Mouse (Mus musculus) lung, postnatal 0 days (tissue): Measurements from ENCODE around the gene Zfp768. TPM values are rescaled to one million over a fixed set of nuclear protein-coding genes. Genes with fewer than 3 reads are reported as not detected.
"Not testable (repeated sequence)": the region's sequence is repeated elsewhere in the genome, so short reads cannot be mapped to it uniquely, and the experiment has no call there.

Experiments used
- ATAC-seq: fragments of 200-750 bp; cut with Nextera tagmentation; 2 replicates; pipeline ENCODE4 v1.8.0; 2017; ENCODE audit warnings: moderate library complexity
- DNase-seq: peaks from one replicate; pipeline ENCODE4 v3.0.0-alpha.2; 2016; ENCODE audit warnings: low spot score
- H3K27ac ChIP-seq: fragments of 300-500 bp; sonication (generic); 2 replicates; pipeline ENCODE4 v1.5.1; 2014; ENCODE audit warnings: antibody characterized with exemption, mild to moderate bottlenecking, low read length, mixed read lengths
- H3K27me3 ChIP-seq: fragments of 300-500 bp; sonication (generic); replicated peaks from 2 replicates; pipeline ENCODE4 v1.6.1; 2014; ENCODE audit warnings: low read length, mixed read lengths; ENCODE audit not compliant: insufficient read depth
- H3K36me3 ChIP-seq: fragments of 300-500 bp; sonication (generic); 2 replicates; pipeline ENCODE4 v1.6.1; 2014; ENCODE audit warnings: low read length, mixed read lengths; ENCODE audit not compliant: insufficient read depth
- H3K4me1 ChIP-seq: fragments of 300-500 bp; sonication (generic); 2 replicates; pipeline ENCODE4 v1.6.1; 2014; ENCODE audit warnings: antibody characterized with exemption, low read depth, low read length, mixed read lengths; ENCODE audit not compliant: insufficient read depth
- H3K4me2 ChIP-seq: fragments of 300-500 bp; sonication (generic); replicated peaks from 2 replicates; pipeline ENCODE4 v1.6.1; 2014; ENCODE audit warnings: low read depth, mild to moderate bottlenecking, low read length, moderate library complexity, mixed read lengths
- H3K4me3 ChIP-seq: fragments of 300-500 bp; sonication (generic); 2 replicates; pipeline ENCODE4 v1.5.1; 2014; ENCODE audit warnings: low read depth, low read length
- H3K9ac ChIP-seq: fragments of 300-500 bp; sonication (generic); replicated peaks from 2 replicates; pipeline ENCODE4 v1.6.1; 2014; ENCODE audit warnings: low read depth, mild to moderate bottlenecking
- H3K9me3 ChIP-seq: fragments of 300-500 bp; sonication (generic); 2 replicates; pipeline ENCODE4 v1.6.1; 2016; ENCODE audit warnings: low read length, mixed read lengths
- CTCF ChIP-seq: IDR thresholded peaks from 2 replicates; pipeline ENCODE4 v1.5.1; 2016; ENCODE audit warnings: antibody characterized with exemption, mild to moderate bottlenecking
- EP300 ChIP-seq: IDR thresholded peaks from 2 replicates; pipeline ENCODE4 v1.6.1; 2016; ENCODE audit warnings: antibody characterized with exemption, mild to moderate bottlenecking, control low read depth
- WGBS: fragments of 180-500 bp; shearing (Covaris S2); extraction: QIAGEN DNeasy Blood & Tissue Kit; methylation state at CpG from one replicate; pipeline ENCODE4 v1.1.7; 2014; 5-methylcytosine and 5-hydroxymethylcytosine counted together
- polyA plus RNA-seq: library from polyadenylated mRNA; unstranded; fragments of >200 nt; fragmentation: Nextera tagmentation; extraction: Ambion mirVana; gene quantifications from 2 replicates; pipeline ENCODE4 v1.2.1, GENCODE M21; 2015

Zfp768 gene
- polyA plus RNA-seq, 1 experiment from 2014 or later, result 12.8 TPM

DNA sequence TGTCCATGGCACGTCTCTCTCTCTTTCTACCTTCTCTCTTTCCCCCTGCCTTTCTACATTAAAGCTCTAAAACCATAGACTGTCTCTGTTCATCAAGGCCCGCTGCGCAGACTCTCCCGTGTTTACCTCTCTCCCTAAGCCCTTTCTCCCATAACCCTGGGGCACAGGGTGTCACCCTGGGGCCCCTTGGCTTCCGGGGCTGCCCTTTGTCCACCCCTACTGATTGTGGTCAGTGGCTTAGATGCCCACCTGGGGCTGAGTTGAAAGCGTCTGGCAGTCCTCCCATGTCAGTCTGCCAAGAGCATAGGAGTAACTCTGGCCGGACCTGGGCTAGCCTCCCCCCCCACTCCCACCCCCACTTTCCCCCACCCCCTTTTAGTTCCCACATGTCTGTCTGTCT, 44.9 kb upstream of the Zfp768 start:
- no peak overlapping the region for H3K27ac ChIP-seq
- TF ChIP-seq CTCF, result no peak
- TF ChIP-seq EP300, result no peak
- WGBS, result 75% methylated on average over 7 of the region's 7 CpGs
- no peak overlapping the region for H3K4me3 ChIP-seq
- H3K27me3 ChIP-seq, result no peaks in the 10 kb centered on the region
- H3K36me3 ChIP-seq, result no peaks in the 10 kb centered on the region
- H3K9me3 ChIP-seq, result no peaks in the 10 kb centered on the region
- H3K4me1 ChIP-seq, result peaks cover 8% of the 10 kb centered on the region; the same call in 1 of the 2 replicates
- no peak overlapping the region for H3K9ac ChIP-seq
- DNase-seq, result no peak
- ATAC-seq, result no peak
- no peak overlapping the region for H3K4me2 ChIP-seq

DNA sequence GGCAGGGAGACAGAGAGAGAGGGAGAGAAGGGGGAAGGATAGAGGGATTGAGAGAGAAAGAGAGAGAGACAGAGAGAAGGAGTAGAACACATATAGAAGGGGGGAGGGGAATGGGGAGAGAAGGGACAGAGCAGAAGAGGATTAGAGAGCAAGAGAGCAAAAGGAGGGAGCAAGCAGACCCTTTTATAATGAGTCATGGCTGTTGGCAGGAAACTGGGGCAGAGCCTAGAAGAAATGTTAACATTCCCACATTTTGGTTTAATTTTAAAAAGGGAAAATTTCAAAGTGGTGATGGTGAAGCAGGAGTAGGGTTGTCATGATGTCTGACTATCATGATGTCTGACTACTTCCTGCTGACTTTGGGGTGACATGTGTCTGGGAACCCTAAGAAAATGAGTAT, 42.8 kb upstream of the Zfp768 start:
- H3K27me3 ChIP-seq, H3K4me1 ChIP-seq, DNase-seq, H3K36me3 ChIP-seq, H3K4me2 ChIP-seq, ATAC-seq, H3K27ac ChIP-seq, H3K9ac ChIP-seq, H3K9me3 ChIP-seq, H3K4me3 ChIP-seq: not testable (repeated sequence)

DNA sequence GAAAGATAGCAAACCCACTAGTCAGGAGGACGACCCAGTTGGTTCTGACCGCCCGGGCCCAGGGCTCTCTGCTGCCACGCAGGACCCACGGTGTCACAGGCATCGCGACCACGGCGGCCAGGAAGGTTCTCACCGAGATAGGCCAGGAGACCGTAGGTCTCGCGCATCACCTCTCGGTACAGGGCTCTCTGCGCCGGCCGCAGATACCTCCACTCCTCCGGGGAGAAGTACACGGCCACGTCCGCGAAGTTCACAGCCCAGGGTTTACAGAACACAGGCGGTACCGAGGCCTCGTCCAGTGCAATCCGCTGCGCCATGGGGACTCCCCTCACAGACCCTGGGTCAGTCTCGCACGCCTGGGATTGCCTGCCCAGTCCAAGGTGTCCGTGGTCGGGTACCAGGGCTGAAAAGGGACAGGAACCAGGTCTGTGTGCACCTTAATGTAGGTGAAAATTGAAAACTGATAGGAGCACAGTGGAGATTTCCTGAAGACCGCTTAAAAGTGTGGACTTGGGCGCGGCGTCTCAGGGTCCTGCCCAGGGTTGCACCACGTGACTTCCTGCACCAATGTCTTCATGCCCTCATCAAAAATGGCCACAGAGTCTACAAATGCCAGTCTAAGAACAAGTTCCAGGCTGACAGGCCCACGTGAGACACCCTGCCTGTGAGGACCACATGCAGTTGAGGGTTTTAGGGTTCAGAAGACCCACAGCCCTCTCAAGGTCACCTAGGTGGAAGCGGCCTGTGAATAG, 41.4 kb upstream of the Zfp768 start, which contains the start of gene 9130019O22Rik:
9130019O22Rik (minus strand) TSS at position 526 of the 752 bp plus-strand sequence.
- no peak for TF ChIP-seq CTCF
- TF ChIP-seq EP300, result 0 out of 2 replicates have a peak, but pooled peaks have one; percentile 16
- peak within 1 kb of the TSS; percentile 68 for H3K27ac ChIP-seq
- ATAC-seq, result peak; percentile 96
- DNase-seq, result peak; percentile 95
- H3K9ac ChIP-seq, result peak within 1 kb of the TSS; percentile 64
- 10% methylated on average over 37 of the region's 38 CpGs for WGBS
- H3K9me3 ChIP-seq, result no peaks in the 10 kb centered on the region
- no peaks in the 10 kb centered on the region for H3K4me1 ChIP-seq
- H3K36me3 ChIP-seq, result no peaks in the 10 kb centered on the region
- H3K4me3 ChIP-seq, result peak within 1 kb of the TSS; percentile 61
- H3K4me2 ChIP-seq, result peak within 1 kb of the TSS; percentile 66
- H3K27me3 ChIP-seq, result no peaks in the 10 kb centered on the region

DNA sequence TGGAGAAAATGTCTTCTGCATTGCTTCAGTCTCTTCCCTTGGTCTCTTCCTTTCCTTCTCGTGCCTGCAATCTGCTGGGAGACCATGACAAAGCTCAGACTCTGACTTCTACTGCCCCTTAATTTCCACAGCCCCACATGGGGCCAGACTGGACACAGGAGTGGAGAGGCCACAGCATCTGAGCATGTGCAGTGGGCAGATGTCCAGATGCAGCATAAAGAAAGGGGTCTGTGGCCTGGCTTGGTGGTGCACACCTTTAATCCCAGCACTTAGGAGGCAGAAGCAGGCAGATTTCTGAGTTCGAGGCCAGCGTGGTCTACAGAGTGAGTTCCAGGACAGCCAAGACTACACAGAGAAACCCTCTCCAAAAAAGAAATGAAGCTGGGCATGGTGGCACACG, 40.2 kb upstream of the Zfp768 start:
- not testable (repeated sequence) for H3K4me2 ChIP-seq, H3K4me3 ChIP-seq, DNase-seq, ATAC-seq, H3K9ac ChIP-seq, H3K27ac ChIP-seq, H3K36me3 ChIP-seq, H3K4me1 ChIP-seq, H3K9me3 ChIP-seq, H3K27me3 ChIP-seq
- WGBS, result 95% methylated on average over 4 of the region's 4 CpGs

DNA sequence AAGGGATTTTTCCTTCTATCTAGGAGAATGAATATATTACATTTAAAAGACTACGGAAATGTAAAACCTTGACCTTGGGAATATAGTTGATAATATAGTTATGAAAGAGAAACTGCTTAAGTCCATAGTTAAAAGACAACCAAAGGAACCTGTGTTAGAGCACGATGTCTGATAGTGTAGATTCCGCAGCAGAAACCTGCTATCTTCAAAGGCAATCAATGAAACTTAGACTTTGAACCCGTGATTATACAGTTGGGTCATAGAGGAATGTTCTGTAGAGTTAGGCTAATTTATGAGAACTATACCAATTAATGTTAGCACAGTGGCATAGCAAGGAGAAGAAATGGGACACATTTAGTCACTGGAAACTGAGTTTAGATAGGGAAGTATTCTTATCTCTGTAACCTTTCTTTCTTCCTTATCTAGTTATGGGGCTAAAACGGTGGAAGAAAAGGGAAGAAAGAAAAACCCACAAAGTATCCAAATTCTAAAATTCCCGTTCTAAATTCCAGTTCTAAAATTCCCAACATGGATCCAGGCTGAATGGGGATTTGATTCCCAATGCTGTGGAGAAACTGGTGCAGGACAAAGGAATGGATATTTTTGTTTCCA, 33.0 kb upstream of the Zfp768 start:
- ATAC-seq (no peak), DNase-seq (no peak)
- H3K4me3 ChIP-seq, result no peak overlapping the region
- H3K4me2 ChIP-seq, result no peak overlapping the region
- WGBS, result 72% methylated on average over 6 of the region's 6 CpGs
- H3K27me3 ChIP-seq, result no peaks in the 10 kb centered on the region
- no peaks in the 10 kb centered on the region for H3K36me3 ChIP-seq
- H3K9me3 ChIP-seq, result no peaks in the 10 kb centered on the region
- TF ChIP-seq CTCF (no peak), EP300 (no peak)
- H3K9ac ChIP-seq, result no peak overlapping the region
- peaks cover 2% of the 10 kb centered on the region; the same call in 1 of the 2 replicates for H3K4me1 ChIP-seq
- no peak overlapping the region for H3K27ac ChIP-seq

DNA sequence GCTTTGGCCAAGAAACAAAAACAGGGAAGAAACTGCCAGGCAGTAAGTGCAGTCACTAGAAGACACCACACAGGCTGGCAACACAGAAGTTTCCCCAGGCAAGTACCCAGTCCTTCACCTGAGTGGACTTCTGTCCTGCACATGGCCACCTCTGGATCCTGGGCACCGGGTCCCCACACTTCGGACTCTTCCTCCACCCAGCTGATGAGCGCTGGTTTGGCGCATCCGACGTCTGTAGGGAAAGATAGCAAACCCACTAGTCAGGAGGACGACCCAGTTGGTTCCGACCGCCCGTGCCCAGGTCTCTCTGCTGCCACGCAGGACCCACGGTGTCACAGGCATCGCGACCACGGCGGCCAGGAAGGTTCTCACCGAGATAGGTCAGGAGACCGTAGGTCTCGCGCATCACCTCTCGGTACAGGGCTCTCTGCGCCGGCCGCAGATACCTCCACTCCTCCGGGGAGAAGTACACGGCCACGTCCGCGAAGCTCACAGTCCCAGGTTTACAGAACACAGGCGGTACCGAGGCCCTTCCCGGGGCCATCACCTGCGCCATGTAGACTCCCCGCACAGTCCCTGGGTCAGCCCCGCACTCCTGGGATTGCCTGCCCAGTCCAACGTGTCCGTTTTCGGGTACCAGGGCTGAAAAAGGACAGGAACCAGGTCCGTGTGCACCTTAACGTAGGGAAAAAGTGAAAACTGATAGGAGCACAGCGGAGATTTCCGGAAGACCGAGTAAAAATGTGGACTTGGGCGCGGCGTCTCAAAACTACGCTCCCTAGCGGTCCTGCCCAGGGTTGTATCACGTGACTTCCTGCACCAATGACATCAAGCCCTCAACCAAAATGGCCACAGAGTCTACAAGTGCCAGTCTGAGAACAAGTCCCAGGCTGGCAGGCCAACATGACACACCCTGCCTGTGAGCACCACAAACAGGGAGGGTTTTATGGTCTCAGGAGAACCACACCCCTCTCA, 30.2 kb upstream of the Zfp768 start, which contains the start of gene Zfp747:
Zfp747 (minus strand) TSS at position 780 of the 975 bp plus-strand sequence.
- H3K9ac ChIP-seq, result peak within 1 kb of the TSS; percentile 70
- peak within 1 kb of the TSS; percentile 72 for H3K4me2 ChIP-seq
- H3K9me3 ChIP-seq, H3K36me3 ChIP-seq, H3K27me3 ChIP-seq, H3K4me1 ChIP-seq: not testable (repeated sequence)
- peak within 1 kb of the TSS; percentile 65 for H3K4me3 ChIP-seq
- H3K27ac ChIP-seq, result peak within 1 kb of the TSS; percentile 79
- TF ChIP-seq CTCF, result peak; percentile 81
- peak; percentile 99 for ATAC-seq
- peak; percentile 98 for DNase-seq
- 1% methylated on average over 47 of the region's 49 CpGs for WGBS
